Mouse (Mus musculus): ENCODE measurements around the gene Tssc4. TPM values are rescaled to one million over a fixed set of nuclear protein-coding genes. Genes with fewer than 3 reads are reported as not detected.

Tssc4 gene
- total and polyA plus RNA-seq, 2 experiments from 2014 or later = 34.0 to 71.7 TPM

DNA sequence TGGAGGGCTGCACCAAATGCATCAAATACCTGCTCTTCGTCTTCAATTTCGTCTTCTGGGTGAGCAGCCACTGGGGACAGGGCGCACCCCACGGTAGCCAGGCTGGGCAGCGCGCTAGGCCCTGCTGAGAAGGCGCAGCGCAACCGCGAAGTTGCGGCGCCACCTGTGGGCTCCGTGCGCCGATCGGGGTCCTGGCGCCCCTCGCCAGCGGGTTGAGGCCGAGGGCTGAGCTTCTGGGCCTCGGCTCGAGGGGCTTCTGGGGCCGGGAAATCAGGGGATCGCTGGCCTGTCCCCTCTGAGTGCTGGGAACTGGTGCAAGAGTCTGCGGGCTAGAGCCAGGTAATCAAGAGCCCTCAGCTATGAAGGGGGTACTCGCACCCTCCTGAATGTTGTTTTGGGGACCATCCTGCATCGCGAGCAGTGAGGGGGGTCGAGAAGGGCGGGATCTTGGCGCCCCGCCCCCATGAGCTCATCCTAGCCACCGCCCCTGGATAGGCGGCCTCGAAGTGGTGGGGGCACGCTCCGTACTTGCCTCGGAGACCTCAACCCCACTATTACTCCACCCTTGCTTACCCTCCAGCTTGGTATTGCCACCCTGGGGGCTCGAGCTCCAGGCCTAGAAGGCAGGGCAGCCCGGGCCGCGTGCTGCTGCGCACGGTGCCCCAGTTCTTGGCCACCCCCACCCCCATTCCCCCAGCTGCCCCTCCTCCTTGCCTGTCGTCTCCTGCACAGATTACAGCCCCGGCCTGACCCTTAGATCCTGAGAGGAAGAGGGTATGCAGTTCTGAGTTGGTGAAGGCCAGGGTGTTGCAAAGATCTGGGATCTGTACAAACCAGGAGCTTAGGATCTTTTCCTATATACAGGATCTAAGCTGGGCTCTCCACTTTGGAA, 15.8 kb upstream of the Tssc4 start:
- Histone ChIP-seq H3K27me3 (ENCODE audit: control insufficient read depth, insufficient read depth, low read length) (no peaks in the 10 kb centered on the region), H3K4me1 (ENCODE audit: control insufficient read depth, insufficient read depth) (peaks cover 72% of the 10 kb centered on the region)

DNA sequence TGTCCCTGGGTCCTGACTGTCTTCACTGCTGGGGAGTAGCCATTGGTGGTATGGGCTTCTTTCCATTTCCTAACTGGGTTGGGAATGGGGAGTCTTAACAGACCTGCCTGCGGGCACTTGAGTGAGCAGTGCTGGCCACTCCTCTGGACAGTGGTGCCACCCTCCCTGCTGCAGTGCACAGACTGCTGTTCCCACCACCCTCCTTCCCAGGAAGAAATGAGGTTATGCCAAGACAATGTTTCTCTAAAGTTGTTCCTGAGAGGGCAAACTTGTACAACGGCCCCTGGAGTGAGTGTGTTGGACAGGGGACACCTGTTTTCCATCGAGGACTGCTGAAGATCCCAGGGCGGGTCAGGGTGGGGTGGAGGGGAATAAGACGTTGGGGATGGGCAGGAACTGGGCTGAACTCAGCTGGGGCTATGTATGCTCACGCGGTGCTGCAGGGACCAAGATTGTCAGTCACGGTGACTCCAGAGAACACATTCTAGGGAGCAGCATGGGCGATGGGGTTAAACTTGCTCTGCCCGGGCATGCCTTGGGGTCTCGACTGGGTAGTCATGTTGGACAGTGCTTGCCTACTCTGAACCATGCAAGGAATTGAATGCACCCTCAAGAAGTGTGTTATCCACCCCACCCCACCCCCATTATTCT, 15.0 kb upstream of the Tssc4 start:
- peaks cover 4% of the 10 kb centered on the region; the same call in 1 of the 2 replicates for H3K36me3 ChIP-seq (replicated peaks; ENCODE audit: control insufficient read depth, insufficient read depth, low read length)
- no peaks in the 10 kb centered on the region for H3K27me3 ChIP-seq (ENCODE audit: control insufficient read depth, insufficient read depth, low read length)
- ATAC-seq (ENCODE audit: insufficient read depth, low read depth) = no peak
- no peak for DNase-seq (ENCODE audit: low spot score)
- H3K4me1 ChIP-seq (ENCODE audit: control insufficient read depth, insufficient read depth) = peaks cover 80% of the 10 kb centered on the region
- H3K27ac ChIP-seq (ENCODE audit: low read depth) = peak overlapping the region; percentile 99
- peak overlapping the region; percentile 96 for H3K4me3 ChIP-seq (ENCODE audit: low read depth, low read length)
- H3K9ac ChIP-seq (replicated peaks; ENCODE audit: low read depth, low read length) = peak overlapping the region; percentile 99
- WGBS = 8% methylated on average over 11 of the region's 11 CpGs
- TF ChIP-seq EP300 (IDR thresholded peaks at IDR 0.05; ENCODE audit: low read depth) = no peak
- no peak; the same call in 1 of the 2 replicates for TF ChIP-seq CTCF (IDR thresholded peaks at IDR 0.05; ENCODE audit: low read depth)
- no peaks in the 10 kb centered on the region for H3K9me3 ChIP-seq (replicated peaks; ENCODE audit: control insufficient read depth, low read length)
- H3K4me2 ChIP-seq (ENCODE audit: low read depth, low read length) = peak overlapping the region; percentile 97

More for the DNA sequence above, 15.8 kb upstream of the Tssc4 start:
- under 1% methylated on average over 46 of the region's 46 CpGs for WGBS
- H3K36me3 ChIP-seq (replicated peaks; ENCODE audit: control insufficient read depth, insufficient read depth, low read length) = peaks cover 4% of the 10 kb centered on the region; the same call in 1 of the 2 replicates
- no peaks in the 10 kb centered on the region for H3K9me3 ChIP-seq (replicated peaks; ENCODE audit: control insufficient read depth, low read length)
- peak; percentile 27 for TF ChIP-seq CTCF (IDR thresholded peaks at IDR 0.05; ENCODE audit: low read depth)
- TF ChIP-seq EP300 (IDR thresholded peaks at IDR 0.05; ENCODE audit: low read depth) = no peak; the same call in 1 of the 2 replicates
- ATAC-seq (ENCODE audit: insufficient read depth, low read depth) (peak; percentile 54), DNase-seq (ENCODE audit: low spot score) (peak; percentile 66)
- peak overlapping the region; percentile 99 for H3K27ac ChIP-seq (ENCODE audit: low read depth)
- H3K4me2 ChIP-seq (ENCODE audit: low read depth, low read length) = peak overlapping the region; percentile 97
- peak overlapping the region; percentile 96 for H3K4me3 ChIP-seq (ENCODE audit: low read depth, low read length)
- peak overlapping the region; percentile 99 for H3K9ac ChIP-seq (replicated peaks; ENCODE audit: low read depth, low read length)

DNA sequence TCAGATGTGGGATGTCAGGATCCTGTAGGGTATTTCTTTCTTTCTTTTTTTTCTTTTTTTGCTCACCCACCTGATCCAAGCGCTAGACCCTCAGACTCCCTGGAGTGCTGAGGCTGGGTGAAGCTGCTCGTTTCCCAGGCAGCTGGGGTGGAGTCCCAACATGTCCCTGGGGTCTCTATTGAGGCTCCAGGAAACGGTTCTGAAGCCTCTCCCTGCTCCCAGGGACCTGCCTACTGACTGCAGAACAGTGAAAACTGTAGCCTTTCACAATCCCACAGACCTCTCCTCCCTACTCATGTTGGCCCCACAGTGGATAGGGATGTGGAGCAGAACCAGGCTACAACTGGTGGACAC, 14.5 kb upstream of the Tssc4 start:
- Histone ChIP-seq H3K9ac (replicated peaks; ENCODE audit: low read depth, low read length) (peak overlapping the region; percentile 99), H3K36me3 (replicated peaks; ENCODE audit: control insufficient read depth, insufficient read depth, low read length) (peaks cover 4% of the 10 kb centered on the region; the same call in 1 of the 2 replicates), H3K4me3 (ENCODE audit: low read depth, low read length) (peak overlapping the region; percentile 96), H3K9me3 (replicated peaks; ENCODE audit: control insufficient read depth, low read length) (no peaks in the 10 kb centered on the region), H3K27me3 (ENCODE audit: control insufficient read depth, insufficient read depth, low read length) (no peaks in the 10 kb centered on the region), H3K27ac (ENCODE audit: low read depth) (peak overlapping the region; percentile 99), H3K4me1 (ENCODE audit: control insufficient read depth, insufficient read depth) (peaks cover 80% of the 10 kb centered on the region), H3K4me2 (ENCODE audit: low read depth, low read length) (peak overlapping the region; percentile 97)
- no peak for TF ChIP-seq EP300 (IDR thresholded peaks at IDR 0.05; ENCODE audit: low read depth)
- no peak for TF ChIP-seq CTCF (IDR thresholded peaks at IDR 0.05; ENCODE audit: low read depth)
- no peak for ATAC-seq (ENCODE audit: insufficient read depth, low read depth)
- no peak for DNase-seq (ENCODE audit: low spot score)
- WGBS = 21% methylated on average over 3 of the region's 3 CpGs

- H3K4me3 ChIP-seq (ENCODE audit: low read depth, low read length) = peak overlapping the region; percentile 96
- no peak for DNase-seq (ENCODE audit: low spot score)
- 58% methylated on average over 3 of the region's 3 CpGs for WGBS
These were observed 14.0 kb upstream of the Tssc4 start for GRCm38 (mm10) chr7:143055001-143055400.

DNA sequence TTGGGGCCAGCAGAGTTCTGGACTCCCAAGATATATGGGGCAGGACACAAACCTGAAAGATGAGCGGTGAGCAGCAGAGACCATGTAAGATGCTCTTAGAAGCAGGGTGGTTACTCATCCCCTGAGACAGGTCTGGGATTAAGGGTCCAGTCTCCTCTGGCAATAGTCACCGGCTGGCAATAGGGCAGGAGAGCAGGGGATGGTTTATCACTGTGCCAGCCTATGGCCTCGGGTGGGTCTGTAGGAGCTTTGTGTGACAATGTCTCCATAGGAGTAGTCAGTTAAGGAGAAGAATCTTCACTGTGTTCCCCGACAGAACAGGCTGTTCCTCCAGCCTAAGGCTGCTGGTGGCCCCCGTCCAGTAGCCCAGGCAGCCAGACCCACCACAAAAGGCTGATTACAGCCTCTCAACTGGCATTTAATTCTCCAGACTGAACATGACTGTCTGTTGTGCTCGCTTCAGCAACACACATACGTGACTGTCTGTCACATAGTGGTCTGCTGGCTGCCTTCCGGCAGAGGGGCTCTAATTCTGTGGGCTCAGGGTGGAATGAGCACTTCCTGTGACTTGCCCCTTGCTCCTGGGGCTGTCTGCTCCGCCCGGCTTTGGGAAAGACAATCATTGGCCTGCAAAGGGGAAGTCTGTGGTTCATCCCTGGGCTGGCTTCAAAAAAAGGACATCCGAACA, 13.4 kb upstream of the Tssc4 start:
- no peak for DNase-seq (ENCODE audit: low spot score)
- H3K36me3 ChIP-seq (replicated peaks; ENCODE audit: control insufficient read depth, insufficient read depth, low read length) = peaks cover 13% of the 10 kb centered on the region; the same call in 1 of the 2 replicates
- H3K27ac ChIP-seq (ENCODE audit: low read depth) = peak overlapping the region; percentile 99
- peak overlapping the region; percentile 96 for H3K4me3 ChIP-seq (ENCODE audit: low read depth, low read length)
- no peak for TF ChIP-seq EP300 (IDR thresholded peaks at IDR 0.05; ENCODE audit: low read depth)
- no peaks in the 10 kb centered on the region for H3K27me3 ChIP-seq (ENCODE audit: control insufficient read depth, insufficient read depth, low read length)
- H3K4me1 ChIP-seq (ENCODE audit: control insufficient read depth, insufficient read depth) = peaks cover 75% of the 10 kb centered on the region
- WGBS = 34% methylated on average over 11 of the region's 11 CpGs
- no peak for ATAC-seq (ENCODE audit: insufficient read depth, low read depth)
- H3K9ac ChIP-seq (replicated peaks; ENCODE audit: low read depth, low read length) = peak overlapping the region; percentile 99
- H3K9me3 ChIP-seq (replicated peaks; ENCODE audit: control insufficient read depth, low read length) = no peaks in the 10 kb centered on the region
- peak overlapping the region; percentile 97 for H3K4me2 ChIP-seq (ENCODE audit: low read depth, low read length)

More at GRCm38 (mm10) chr7:143055001-143055400, 14.0 kb upstream of the Tssc4 start:
- Histone ChIP-seq H3K9me3 (replicated peaks; ENCODE audit: control insufficient read depth, low read length) (no peaks in the 10 kb centered on the region), H3K4me1 (ENCODE audit: control insufficient read depth, insufficient read depth) (peaks cover 80% of the 10 kb centered on the region), H3K9ac (replicated peaks; ENCODE audit: low read depth, low read length) (peak overlapping the region; percentile 99), H3K36me3 (replicated peaks; ENCODE audit: control insufficient read depth, insufficient read depth, low read length) (peaks cover 6% of the 10 kb centered on the region; the same call in 1 of the 2 replicates), H3K27me3 (ENCODE audit: control insufficient read depth, insufficient read depth, low read length) (no peaks in the 10 kb centered on the region), H3K27ac (ENCODE audit: low read depth) (peak overlapping the region; percentile 99), H3K4me2 (ENCODE audit: low read depth, low read length) (peak overlapping the region; percentile 97)
- no peak for ATAC-seq (ENCODE audit: insufficient read depth, low read depth)
- no peak for TF ChIP-seq EP300 (IDR thresholded peaks at IDR 0.05; ENCODE audit: low read depth)
- TF ChIP-seq CTCF (IDR thresholded peaks at IDR 0.05; ENCODE audit: low read depth) = no peak

Measured in heart, postnatal 0 days (tissue).